Mouse (Mus musculus) embryonic facial prominence, embryonic 15.5 days (tissue): ENCODE data around the gene Zfp688. TPM values are rescaled to one million over a fixed set of nuclear protein-coding genes. Genes with fewer than 3 reads are reported as not detected.
"Not testable (repeated sequence)": the region's sequence is repeated elsewhere in the genome, so short reads cannot be mapped to it uniquely, and the experiment has no call there.

Source experiments
- ATAC-seq: fragments of 200-750 bp; cut with Nextera tagmentation; 2 replicates; pipeline ENCODE4 v1.8.0; 2017; ENCODE audit warnings: low read depth, moderate TSS enrichment; ENCODE audit not compliant: insufficient number of reproducible peaks, low FRiP score, low TSS enrichment
- H3K27ac ChIP-seq: fragments of 300-500 bp; sonication (generic); replicated peaks from 2 replicates; pipeline ENCODE4 v1.5.1; 2015; ENCODE audit warnings: mild to moderate bottlenecking, inconsistent platforms
- H3K27me3 ChIP-seq: fragments of 300-500 bp; sonication (generic); 2 replicates; pipeline ENCODE4 v1.6.1; 2015; ENCODE audit warnings: inconsistent platforms
- H3K36me3 ChIP-seq: fragments of 300-500 bp; sonication (generic); 2 replicates; pipeline ENCODE4 v1.6.1; 2015; ENCODE audit warnings: mild to moderate bottlenecking, inconsistent platforms
- H3K4me1 ChIP-seq: fragments of 300-500 bp; sonication (generic); 2 replicates; pipeline ENCODE4 v1.6.1; 2015; ENCODE audit warnings: inconsistent platforms
- H3K4me2 ChIP-seq: fragments of 300-500 bp; sonication (generic); replicated peaks from 2 replicates; pipeline ENCODE4 v1.6.1; 2015; ENCODE audit warnings: mild to moderate bottlenecking, inconsistent platforms
- H3K4me3 ChIP-seq: fragments of 300-500 bp; sonication (generic); replicated peaks from 2 replicates; pipeline ENCODE4 v1.5.1; 2015; ENCODE audit warnings: mild to moderate bottlenecking, inconsistent platforms
- H3K9ac ChIP-seq: fragments of 300-500 bp; sonication (generic); 2 replicates; pipeline ENCODE4 v1.6.1; 2015; ENCODE audit warnings: inconsistent platforms
- H3K9me3 ChIP-seq: fragments of 300-500 bp; sonication (generic); replicated peaks from 2 replicates; pipeline ENCODE4 v1.6.1; 2016; ENCODE audit warnings: inconsistent platforms
- WGBS: fragments of 180-500 bp; shearing (Covaris S2); methylation state at CpG from one replicate; pipeline ENCODE4 v1.1.7; 2015; 5-methylcytosine and 5-hydroxymethylcytosine counted together
- polyA plus RNA-seq: library from polyadenylated mRNA; unstranded; fragments of >200 nt; fragmentation: Nextera tagmentation; extraction: Ambion mirVana; gene quantifications from 2 replicates; pipeline ENCODE4 v1.2.1, GENCODE M21; 2015

Gene Zfp688
- polyA plus RNA-seq, 1 experiment from 2014 or later: 24.8 TPM

- Histone ChIP-seq H3K4me2 (peak within 1 kb of the TSS; percentile 64), H3K9me3 (no peaks in the 10 kb centered on the region), H3K4me1 (no peaks in the 10 kb centered on the region), H3K4me3 (peak within 1 kb of the TSS; percentile 58), H3K27ac (no peak within 1 kb of the TSS), H3K9ac (peak within 1 kb of the TSS; percentile 44), H3K36me3 (peaks cover 30% of the 10 kb centered on the region), H3K27me3 (no peaks in the 10 kb centered on the region)
- 13% methylated on average over 38 of the region's 38 CpGs for WGBS
- ATAC-seq: peak; percentile 86
Measured at GRCm38 (mm10) chr7:127386641-127387392, 35.1 kb downstream of the Zfp688 start, which contains the start of gene 9130019O22Rik. Gene 9130019O22Rik, minus strand, starts transcription at chr7:127387166.

- H3K9ac ChIP-seq, H3K4me1 ChIP-seq, H3K27ac ChIP-seq, H3K27me3 ChIP-seq, H3K4me3 ChIP-seq, H3K9me3 ChIP-seq, H3K4me2 ChIP-seq, ATAC-seq: not testable (repeated sequence)
- WGBS: 93% methylated on average over 4 of the region's 4 CpGs
- H3K36me3 ChIP-seq: peaks cover 19% of the 10 kb centered on the region
Measured at GRCm38 (mm10) chr7:127385560-127385959, 36.3 kb downstream of the Zfp688 start.

- WGBS: 73% methylated on average over 6 of the region's 6 CpGs
- ATAC-seq: no peak
Measured at GRCm38 (mm10) chr7:127378310-127378921, 43.5 kb downstream of the Zfp688 start.

GRCm38 (mm10) chr7:127375271-127376245 is 46.3 kb downstream of the Zfp688 start, which contains the start of gene Zfp747:
Gene Zfp747, minus strand, starts transcription at chr7:127376050.
- peak; percentile 92 for ATAC-seq
- not testable (repeated sequence) for H3K4me1 ChIP-seq, H3K9me3 ChIP-seq, H3K27me3 ChIP-seq
- Histone ChIP-seq H3K27ac (peak within 1 kb of the TSS; percentile 55; the same call in 1 of the 2 replicates), H3K9ac (peak within 1 kb of the TSS; percentile 60), H3K4me3 (peak within 1 kb of the TSS; percentile 76), H3K36me3 (peaks cover 12% of the 10 kb centered on the region), H3K4me2 (peak within 1 kb of the TSS; percentile 75)
- 2% methylated on average over 49 of the region's 49 CpGs for WGBS

More at GRCm38 (mm10) chr7:127378310-127378921, 43.5 kb downstream of the Zfp688 start:
- Histone ChIP-seq H3K4me3 (no peak overlapping the region), H3K27me3 (no peaks in the 10 kb centered on the region), H3K4me1 (0 out of 2 replicates have a peak, but pooled peaks cover 2% of the 10 kb centered on the region), H3K4me2 (no peak overlapping the region), H3K27ac (no peak overlapping the region), H3K9ac (no peak overlapping the region), H3K36me3 (peaks cover 16% of the 10 kb centered on the region), H3K9me3 (no peaks in the 10 kb centered on the region)

GRCm38 (mm10) chr7:127371870-127372269 is 50.0 kb downstream of the Zfp688 start:
- not testable (repeated sequence) for ATAC-seq

GRCm38 (mm10) chr7:127371213-127371612 is 50.7 kb downstream of the Zfp688 start:
- Histone ChIP-seq H3K9me3 (no peaks in the 10 kb centered on the region), H3K27me3 (no peaks in the 10 kb centered on the region), H3K36me3 (peaks cover 12% of the 10 kb centered on the region), H3K4me2 (no peak overlapping the region), H3K27ac (no peak overlapping the region), H3K4me1 (0 out of 2 replicates have a peak, but pooled peaks cover 2% of the 10 kb centered on the region), H3K4me3 (no peak overlapping the region), H3K9ac (no peak overlapping the region)
- 76% methylated on average over 2 of the region's 2 CpGs for WGBS
- ATAC-seq: no peak

More at GRCm38 (mm10) chr7:127371870-127372269, 50.0 kb downstream of the Zfp688 start:
- H3K27me3 ChIP-seq, H3K9me3 ChIP-seq, H3K4me2 ChIP-seq, H3K4me1 ChIP-seq, H3K4me3 ChIP-seq, H3K27ac ChIP-seq, H3K9ac ChIP-seq: not testable (repeated sequence)
- WGBS: 82% methylated on average over 3 of the region's 3 CpGs
- peaks cover 12% of the 10 kb centered on the region for H3K36me3 ChIP-seq

Other genes starting within 250 kb of the Zfp688 start
- gene Cd2bp2, start 226.0 kb downstream of the Zfp688 start, polyA plus RNA-seq: 56.4 and 61.8 TPM in 2 replicates
- 29.4 and 32.5 TPM in 2 replicates for gene Tbc1d10b, start 213.6 kb downstream of the Zfp688 start, polyA plus RNA-seq
- gene Mylpf, start 213.2 kb downstream of the Zfp688 start, polyA plus RNA-seq: 585 and 767 TPM in 2 replicates
- gene Zfp553, start 189.0 kb downstream of the Zfp688 start, polyA plus RNA-seq: 41.3 and 42.5 TPM in 2 replicates
- gene Sept1, start 188.9 kb downstream of the Zfp688 start, polyA plus RNA-seq: 22.4 and 23.9 TPM in 2 replicates
- gene Zfp771, start 177.8 kb downstream of the Zfp688 start, polyA plus RNA-seq: 73.7 and 77.5 TPM in 2 replicates
- 141 and 142 TPM in 2 replicates for gene Dctpp1, start 161.4 kb downstream of the Zfp688 start, polyA plus RNA-seq
- gene Sephs2, start 148.0 kb downstream of the Zfp688 start, polyA plus RNA-seq: 53.7 and 58.5 TPM in 2 replicates
- 1.5 and 1.9 TPM in 2 replicates for gene Itgal, start 125.8 kb downstream of the Zfp688 start, polyA plus RNA-seq
- gene Zfp768, start 76.5 kb downstream of the Zfp688 start, polyA plus RNA-seq: 16.7 and 17.7 TPM in 2 replicates
- gene Zfp747, start 46.0 kb downstream of the Zfp688 start, polyA plus RNA-seq: 10.6 and 12.3 TPM in 2 replicates
- 5.3 and 6.2 TPM in 2 replicates for gene 9130019O22Rik, start 34.9 kb downstream of the Zfp688 start, polyA plus RNA-seq
- 8.4 and 9.2 TPM in 2 replicates for gene E430018J23Rik, start 28.4 kb downstream of the Zfp688 start, polyA plus RNA-seq
- 8.9 and 9.2 TPM in 2 replicates for gene Zfp764, start 15.2 kb downstream of the Zfp688 start, polyA plus RNA-seq
- 8.0 and 8.8 TPM in 2 replicates for gene Zfp689, start 27.1 kb upstream of the Zfp688 start, polyA plus RNA-seq
- gene Prr14, start 37.5 kb upstream of the Zfp688 start, polyA plus RNA-seq: 46.3 and 55.9 TPM in 2 replicates
- 17.1 and 17.3 TPM in 2 replicates for gene Fbrs, start 57.1 kb upstream of the Zfp688 start, polyA plus RNA-seq
- 48.6 and 52.4 TPM in 2 replicates for gene Srcap, start 89.9 kb upstream of the Zfp688 start, polyA plus RNA-seq
- 14.6 and 14.7 TPM in 2 replicates for gene Gm42715, start 97.5 kb upstream of the Zfp688 start, polyA plus RNA-seq
- 6.5 and 12.8 TPM in 2 replicates for gene Tmem265, start 139.3 kb upstream of the Zfp688 start, polyA plus RNA-seq
- 40.0 TPM in 2 replicates for gene Phkg2, start 151.3 kb upstream of the Zfp688 start, polyA plus RNA-seq
- 19.2 and 29.0 TPM in 2 replicates for gene Ccdc189, start 166.5 kb upstream of the Zfp688 start, polyA plus RNA-seq
- gene Rnf40, start 166.7 kb upstream of the Zfp688 start, polyA plus RNA-seq: 47.5 and 51.5 TPM in 2 replicates
- 11.4 and 11.9 TPM in 2 replicates for gene Zfp629, start 193.7 kb upstream of the Zfp688 start, polyA plus RNA-seq